Mouse (Mus musculus): ENCODE measurements around the gene Tmem211.

Gene Tmem211

GRCm38 (mm10) chr5:113226632-113227102, at the start of gene Tmem211:
Gene Tmem211, plus strand, starts transcription at chr5:113226909.
- peak; percentile 17 to 62 for DNase-seq (ENCODE audit: low spot score in 2 of 2)

DNA sequence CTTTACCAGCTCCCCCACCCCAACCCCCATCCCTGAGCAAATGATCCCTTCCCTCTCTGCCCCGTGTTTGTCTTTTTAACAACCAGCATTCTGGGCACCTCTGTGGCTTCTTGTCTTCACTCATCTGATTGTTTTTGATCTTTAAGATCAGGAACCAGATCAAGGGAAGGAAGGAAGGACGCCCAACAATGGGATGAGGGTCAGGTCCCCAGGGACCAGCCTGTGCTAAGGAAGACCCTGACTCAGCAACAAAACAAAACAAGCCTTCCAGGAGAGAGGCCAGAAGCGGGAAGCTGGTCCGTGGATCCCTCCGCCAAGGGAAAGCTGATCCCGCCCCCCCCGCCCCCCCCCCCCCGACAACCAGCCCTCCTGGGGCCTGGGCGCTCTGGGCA, 47.3 kb upstream of the Tmem211 start:
- DNase-seq (ENCODE audit: low spot score in 2 of 2): no peak

- DNase-seq (ENCODE audit: low spot score in 2 of 2): peak; percentile 42 to 80
Observed at GRCm38 (mm10) chr5:113179843-113180682, 46.6 kb upstream of the Tmem211 start.

- DNase-seq (ENCODE audit: low spot score in 2 of 2): no peak
Observed at GRCm38 (mm10) chr5:113180755-113181154, 46.0 kb upstream of the Tmem211 start.

DNA sequence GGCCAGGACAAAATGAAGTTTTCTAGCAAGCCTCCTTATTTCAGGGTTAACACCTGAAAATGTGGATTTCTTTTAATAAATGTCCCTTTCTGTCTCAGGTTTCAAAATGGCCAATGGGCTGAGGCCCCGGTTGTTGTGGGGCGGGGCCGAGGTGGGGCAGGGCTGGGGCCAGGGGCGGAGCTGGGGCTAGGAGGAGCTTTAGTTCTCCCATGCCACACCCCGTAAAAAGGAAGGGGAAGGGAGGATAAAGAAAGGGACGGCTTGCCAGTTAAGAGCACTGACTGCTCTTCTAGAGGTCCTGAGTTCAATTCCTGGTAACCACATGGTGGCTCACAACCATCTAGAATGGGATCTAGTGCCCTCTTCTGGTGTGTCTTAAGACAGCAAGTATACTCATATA, 45.3 kb upstream of the Tmem211 start:
- DNase-seq (ENCODE audit: low spot score in 2 of 2): no peak

GRCm38 (mm10) chr5:113190558-113190957, 36.2 kb upstream of the Tmem211 start:
- DNase-seq (ENCODE audit: low spot score in 2 of 2): no peak

GRCm38 (mm10) chr5:113191901-113192300, 34.8 kb upstream of the Tmem211 start:
- no peak for DNase-seq (ENCODE audit: low spot score in 2 of 2)

GRCm38 (mm10) chr5:113193762-113194161, 32.9 kb upstream of the Tmem211 start:
- no peak for DNase-seq (ENCODE audit: low spot score in 2 of 2)

DNA sequence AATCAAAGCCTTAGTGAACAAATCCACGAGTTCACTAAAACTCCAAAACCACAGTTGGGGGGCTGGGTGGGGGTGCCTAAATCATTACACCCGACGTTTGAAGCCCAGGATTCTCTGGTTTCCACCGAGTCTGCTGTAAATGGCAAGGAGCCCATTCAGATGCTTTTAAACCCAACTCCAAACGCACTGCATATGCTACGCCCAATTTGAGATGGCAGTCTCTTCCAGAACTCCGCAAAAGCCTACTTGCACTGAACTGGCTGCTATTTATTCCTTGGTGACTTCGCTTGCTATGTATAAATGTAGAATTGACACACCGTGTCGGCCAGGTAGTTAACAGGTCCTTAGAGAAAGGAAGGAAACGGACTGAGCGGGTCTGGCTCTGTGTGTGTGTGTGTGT, 31.3 kb upstream of the Tmem211 start:
- no peak for DNase-seq (ENCODE audit: low spot score in 2 of 2)

GRCm38 (mm10) chr5:113195907-113196306, 30.8 kb upstream of the Tmem211 start:
- DNase-seq (ENCODE audit: low spot score in 2 of 2): no peak

DNA sequence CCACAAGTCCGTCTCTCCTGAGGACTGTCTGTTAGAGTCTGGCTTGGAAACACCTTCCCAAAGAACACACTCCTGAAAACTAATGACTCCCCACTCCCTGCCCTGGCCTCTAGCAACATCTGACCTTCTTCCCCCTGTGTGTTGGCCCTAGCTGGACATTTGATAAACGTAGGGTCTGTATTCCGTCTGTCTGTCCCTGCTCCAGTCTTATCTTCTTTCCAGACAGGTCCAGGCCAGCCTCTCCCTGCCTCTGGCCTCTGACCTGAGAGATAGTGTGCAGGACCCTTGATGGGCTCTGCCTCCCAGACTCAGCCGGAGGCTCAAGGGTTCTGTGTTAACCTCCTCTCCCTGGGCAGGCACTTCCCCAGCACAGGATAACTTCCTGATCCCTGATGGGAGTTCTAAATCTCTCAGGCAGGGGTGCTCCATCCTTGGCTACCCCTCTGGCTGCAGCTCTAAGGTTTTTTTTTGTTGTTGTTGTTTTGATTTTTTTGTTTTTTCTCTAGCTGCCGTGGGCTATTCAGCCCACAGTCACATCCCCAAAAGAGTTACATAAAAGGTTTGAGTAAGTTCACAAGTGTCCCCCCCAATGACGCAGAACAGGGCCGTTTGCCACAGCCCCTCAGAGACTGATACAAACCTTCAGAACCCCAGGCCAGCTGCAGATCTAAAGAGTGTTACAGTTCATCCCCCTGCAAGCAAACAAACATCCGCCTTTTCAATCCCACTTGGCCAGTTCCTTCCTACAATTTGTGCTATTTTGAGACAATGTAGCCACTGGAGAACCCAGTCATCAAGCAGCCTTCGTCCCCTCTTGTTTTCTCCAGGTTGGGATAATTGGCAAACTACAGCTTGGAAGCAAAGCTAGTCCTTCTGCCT, 29.6 kb upstream of the Tmem211 start:
- no peak for DNase-seq (ENCODE audit: low spot score in 2 of 2)

- DNase-seq (ENCODE audit: low spot score in 2 of 2): no peak
Observed at GRCm38 (mm10) chr5:113199126-113199771, 27.5 kb upstream of the Tmem211 start.

GRCm38 (mm10) chr5:113199772-113200134, 27.0 kb upstream of the Tmem211 start:
- no peak for DNase-seq (ENCODE audit: low spot score in 2 of 2)

GRCm38 (mm10) chr5:113204193-113204592, 22.5 kb upstream of the Tmem211 start:
- no peak for DNase-seq (ENCODE audit: low spot score in 2 of 2)

- DNase-seq (ENCODE audit: low spot score in 2 of 2): no peak
Observed at GRCm38 (mm10) chr5:113206670-113207352, 19.9 kb upstream of the Tmem211 start.

DNA sequence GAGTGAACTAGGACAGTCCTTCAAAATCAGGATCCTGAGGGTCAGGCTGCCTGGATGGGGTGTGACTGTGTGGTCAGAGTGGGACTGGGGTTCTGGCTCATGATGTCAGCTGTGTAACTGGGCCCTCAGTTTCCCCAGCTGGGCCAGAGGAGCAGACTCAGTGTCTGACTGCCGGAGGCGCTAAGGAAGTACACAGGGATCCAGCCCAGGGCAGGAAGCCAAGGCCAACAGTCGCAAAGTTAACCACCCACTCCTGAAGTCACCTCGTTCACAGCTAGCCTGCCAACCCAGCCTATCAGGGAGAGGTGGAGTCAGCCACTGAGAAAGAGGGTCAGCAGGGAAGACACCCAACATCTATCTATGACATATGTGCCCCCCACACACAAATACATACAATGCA, 18.7 kb upstream of the Tmem211 start:
- DNase-seq (ENCODE audit: low spot score in 2 of 2): no peak

GRCm38 (mm10) chr5:113208622-113209400, 17.9 kb upstream of the Tmem211 start:
- DNase-seq (ENCODE audit: low spot score in 2 of 2): no peak

- no peak for DNase-seq (ENCODE audit: low spot score in 2 of 2)
Observed at GRCm38 (mm10) chr5:113209401-113209750, 17.3 kb upstream of the Tmem211 start.

GRCm38 (mm10) chr5:113209898-113210297, 16.8 kb upstream of the Tmem211 start:
- no peak for DNase-seq (ENCODE audit: low spot score in 2 of 2)

GRCm38 (mm10) chr5:113210314-113210713, 16.4 kb upstream of the Tmem211 start:
- no peak for DNase-seq (ENCODE audit: low spot score in 2 of 2)
